Mouse (Mus musculus): Measurements from ENCODE around the gene Med24. TPM values are rescaled to one million over a fixed set of nuclear protein-coding genes. Genes with fewer than 3 reads are reported as not detected.

Med24 gene
- total and polyA plus RNA-seq, 2 experiments from 2014 or later: 48.3 to 88.6 TPM

- TF ChIP-seq CTCF (IDR thresholded peaks at IDR 0.05; ENCODE audit: low read depth): no peak
- WGBS: 94% methylated on average over 15 of the region's 15 CpGs
- no peaks in the 10 kb centered on the region for H3K9me3 ChIP-seq (ENCODE audit: low read length)
- peaks cover 4% of the 10 kb centered on the region for H3K4me1 ChIP-seq (ENCODE audit: insufficient read depth, low read length)
- DNase-seq (ENCODE audit: low spot score): no peak
- H3K36me3 ChIP-seq (ENCODE audit: insufficient read depth, low read length): peaks cover 20% of the 10 kb centered on the region
- H3K4me3 ChIP-seq (ENCODE audit: low read length): no peak overlapping the region
- no peak overlapping the region for H3K4me2 ChIP-seq (ENCODE audit: low read depth, low read length)
- ATAC-seq: no peak
- no peak overlapping the region for H3K9ac ChIP-seq (replicated peaks; ENCODE audit: low read length)
- H3K27ac ChIP-seq: no peak overlapping the region
- no peaks in the 10 kb centered on the region for H3K27me3 ChIP-seq (ENCODE audit: insufficient read depth, low read length)
These were observed 3.2 kb downstream of the Med24 start for GRCm38 (mm10) chr11:98725926-98726506.

GRCm38 (mm10) chr11:98723098-98723497, 6.1 kb downstream of the Med24 start:
- no peak for TF ChIP-seq CTCF (IDR thresholded peaks at IDR 0.05; ENCODE audit: low read depth)
- H3K4me1 ChIP-seq (ENCODE audit: insufficient read depth, low read length): no peaks in the 10 kb centered on the region
- ATAC-seq (no peak), DNase-seq (ENCODE audit: low spot score) (no peak)
- no peak overlapping the region for H3K27ac ChIP-seq
- no peak overlapping the region for H3K4me2 ChIP-seq (ENCODE audit: low read depth, low read length)
- WGBS: 81% methylated on average over 7 of the region's 7 CpGs
- no peak overlapping the region for H3K9ac ChIP-seq (replicated peaks; ENCODE audit: low read length)
- H3K9me3 ChIP-seq (ENCODE audit: low read length): no peaks in the 10 kb centered on the region
- H3K36me3 ChIP-seq (ENCODE audit: insufficient read depth, low read length): peaks cover 20% of the 10 kb centered on the region
- no peaks in the 10 kb centered on the region for H3K27me3 ChIP-seq (ENCODE audit: insufficient read depth, low read length)
- no peak overlapping the region for H3K4me3 ChIP-seq (ENCODE audit: low read length)

GRCm38 (mm10) chr11:98721458-98722226, 7.6 kb downstream of the Med24 start:
- Histone ChIP-seq H3K27ac (peak overlapping the region; percentile 46; the same call in 1 of the 2 replicates), H3K27me3 (ENCODE audit: insufficient read depth, low read length) (no peaks in the 10 kb centered on the region), H3K9me3 (ENCODE audit: low read length) (no peaks in the 10 kb centered on the region), H3K4me3 (ENCODE audit: low read length) (no peak overlapping the region), H3K4me2 (ENCODE audit: low read depth, low read length) (no peak overlapping the region), H3K36me3 (ENCODE audit: insufficient read depth, low read length) (peaks cover 18% of the 10 kb centered on the region; the same call in 1 of the 2 replicates), H3K9ac (replicated peaks; ENCODE audit: low read length) (no peak overlapping the region), H3K4me1 (ENCODE audit: insufficient read depth, low read length) (no peaks in the 10 kb centered on the region)
- 61% methylated on average over 24 of the region's 24 CpGs for WGBS
- TF ChIP-seq CTCF (IDR thresholded peaks at IDR 0.05; ENCODE audit: low read depth): peak; percentile 63
- ATAC-seq (peak; percentile 85), DNase-seq (ENCODE audit: low spot score) (peak; percentile 72)

GRCm38 (mm10) chr11:98720756-98721155, 8.5 kb downstream of the Med24 start:
- Histone ChIP-seq H3K9ac (replicated peaks; ENCODE audit: low read length) (no peak overlapping the region), H3K4me3 (ENCODE audit: low read length) (no peak overlapping the region), H3K27ac (no peak overlapping the region), H3K4me2 (ENCODE audit: low read depth, low read length) (no peak overlapping the region), H3K27me3 (ENCODE audit: insufficient read depth, low read length) (no peaks in the 10 kb centered on the region), H3K36me3 (ENCODE audit: insufficient read depth, low read length) (peaks cover 14% of the 10 kb centered on the region; the same call in 1 of the 2 replicates), H3K4me1 (ENCODE audit: insufficient read depth, low read length) (no peaks in the 10 kb centered on the region), H3K9me3 (ENCODE audit: low read length) (no peaks in the 10 kb centered on the region)
- no peak for TF ChIP-seq CTCF (IDR thresholded peaks at IDR 0.05; ENCODE audit: low read depth)
- WGBS: 67% methylated on average over 2 of the region's 2 CpGs
- DNase-seq (ENCODE audit: low spot score) (no peak), ATAC-seq (no peak)

GRCm38 (mm10) chr11:98717904-98718303, 11.3 kb downstream of the Med24 start:
- no peak overlapping the region for H3K9ac ChIP-seq (replicated peaks; ENCODE audit: low read length)
- H3K36me3 ChIP-seq (ENCODE audit: insufficient read depth, low read length): peaks cover 32% of the 10 kb centered on the region; the same call in 1 of the 2 replicates
- H3K4me1 ChIP-seq (ENCODE audit: insufficient read depth, low read length): no peaks in the 10 kb centered on the region
- no peak overlapping the region for H3K4me3 ChIP-seq (ENCODE audit: low read length)
- no peaks in the 10 kb centered on the region for H3K27me3 ChIP-seq (ENCODE audit: insufficient read depth, low read length)
- H3K4me2 ChIP-seq (ENCODE audit: low read depth, low read length): no peak overlapping the region
- H3K9me3 ChIP-seq (ENCODE audit: low read length): no peaks in the 10 kb centered on the region
- peak; percentile 92 for TF ChIP-seq CTCF (IDR thresholded peaks at IDR 0.05; ENCODE audit: low read depth)
- peak overlapping the region; percentile 8; the same call in 1 of the 2 replicates for H3K27ac ChIP-seq
- WGBS: 9% methylated on average over 13 of the region's 13 CpGs
- ATAC-seq (peak; percentile 68), DNase-seq (ENCODE audit: low spot score) (peak; percentile 89)

GRCm38 (mm10) chr11:98715946-98716345, 13.3 kb downstream of the Med24 start:
- 91% methylated on average over 9 of the region's 9 CpGs for WGBS
- Histone ChIP-seq H3K27ac (no peak overlapping the region), H3K4me2 (ENCODE audit: low read depth, low read length) (no peak overlapping the region), H3K36me3 (ENCODE audit: insufficient read depth, low read length) (peaks cover 40% of the 10 kb centered on the region), H3K4me3 (ENCODE audit: low read length) (no peak overlapping the region), H3K27me3 (ENCODE audit: insufficient read depth, low read length) (no peaks in the 10 kb centered on the region), H3K9me3 (ENCODE audit: low read length) (no peaks in the 10 kb centered on the region), H3K4me1 (ENCODE audit: insufficient read depth, low read length) (no peaks in the 10 kb centered on the region), H3K9ac (replicated peaks; ENCODE audit: low read length) (no peak overlapping the region)
- no peak for ATAC-seq
- DNase-seq (ENCODE audit: low spot score): no peak
- TF ChIP-seq CTCF (IDR thresholded peaks at IDR 0.05; ENCODE audit: low read depth): no peak

GRCm38 (mm10) chr11:98713703-98714102, 15.5 kb downstream of the Med24 start:
- WGBS: 82% methylated on average over 12 of the region's 12 CpGs
- no peaks in the 10 kb centered on the region for H3K27me3 ChIP-seq (ENCODE audit: insufficient read depth, low read length)
- ATAC-seq (no peak), DNase-seq (ENCODE audit: low spot score) (no peak)
- H3K27ac ChIP-seq: no peak overlapping the region
- no peak overlapping the region for H3K9ac ChIP-seq (replicated peaks; ENCODE audit: low read length)
- H3K9me3 ChIP-seq (ENCODE audit: low read length): no peaks in the 10 kb centered on the region
- peaks cover 46% of the 10 kb centered on the region for H3K36me3 ChIP-seq (ENCODE audit: insufficient read depth, low read length)
- H3K4me1 ChIP-seq (ENCODE audit: insufficient read depth, low read length): no peaks in the 10 kb centered on the region
- no peak overlapping the region for H3K4me3 ChIP-seq (ENCODE audit: low read length)
- TF ChIP-seq CTCF (IDR thresholded peaks at IDR 0.05; ENCODE audit: low read depth): no peak
- no peak overlapping the region for H3K4me2 ChIP-seq (ENCODE audit: low read depth, low read length)

Measured in hindbrain, postnatal 0 days (tissue).